Mouse (Mus musculus) heart, embryonic 12.5 days (tissue): ENCODE data around the gene Bex6. TPM values are rescaled to one million over a fixed set of nuclear protein-coding genes. Genes with fewer than 3 reads are reported as not detected.

Source experiments
- ATAC-seq: fragments of 200-750 bp; cut with Nextera tagmentation; 2 replicates; pipeline ENCODE4 v1.8.0; 2017; ENCODE audit warnings: moderate TSS enrichment, moderate library complexity; ENCODE audit not compliant: insufficient number of reproducible peaks, low FRiP score
- H3K27ac ChIP-seq: fragments of 300-500 bp; sonication (generic); 2 replicates; pipeline ENCODE4 v1.5.1; 2016; ENCODE audit warnings: mild to moderate bottlenecking, moderate library complexity; ENCODE audit not compliant: poor library complexity, severe bottlenecking
- H3K27me3 ChIP-seq: fragments of 300-500 bp; sonication (generic); replicated peaks from 2 replicates; pipeline ENCODE4 v1.6.1; 2016; ENCODE audit warnings: mild to moderate bottlenecking, moderate library complexity
- H3K36me3 ChIP-seq: fragments of 300-500 bp; sonication (generic); 2 replicates; pipeline ENCODE4 v1.6.1; 2016; ENCODE audit warnings: mild to moderate bottlenecking, moderate library complexity
- H3K4me1 ChIP-seq: fragments of 300-500 bp; sonication (generic); replicated peaks from 2 replicates; pipeline ENCODE4 v1.6.1; 2016; ENCODE audit warnings: mild to moderate bottlenecking
- H3K4me2 ChIP-seq: fragments of 300-500 bp; sonication (generic); 2 replicates; pipeline ENCODE4 v1.6.1; 2016; ENCODE audit warnings: mild to moderate bottlenecking, moderate library complexity
- H3K4me3 ChIP-seq: fragments of 300-500 bp; sonication (generic); 2 replicates; pipeline ENCODE4 v1.5.1; 2016; ENCODE audit warnings: mild to moderate bottlenecking
- H3K9ac ChIP-seq: fragments of 300-500 bp; sonication (generic); 2 replicates; pipeline ENCODE4 v1.6.1; 2016; ENCODE audit warnings: mild to moderate bottlenecking, moderate library complexity
- H3K9me3 ChIP-seq: fragments of 300-500 bp; sonication (generic); replicated peaks from 2 replicates; pipeline ENCODE4 v1.6.1; 2016; ENCODE audit warnings: mild to moderate bottlenecking, moderate library complexity
- whole genome bisulfite sequencing: fragments of 180-500 bp; shearing (Covaris S2); methylation state at CpG from one replicate; pipeline ENCODE4 v1.1.7; 2016; 5-methylcytosine and 5-hydroxymethylcytosine counted together
- polyA plus RNA-seq: library from polyadenylated mRNA; unstranded; fragments of >200 nt; fragmentation: Nextera tagmentation; extraction: Ambion mirVana; gene quantifications from 2 replicates; pipeline ENCODE4 v1.2.1, GENCODE M21; 2016

The Bex6 gene
- polyA plus RNA-seq = not detected in 2 replicates

GRCm38 (mm10) chr16:32179333-32179901 lies at the start of gene Bex6:
TSS of gene Bex6 (plus strand) at chr16:32179823.
- peaks cover 7% of the 10 kb centered on the region for H3K4me1 ChIP-seq
- no peaks in the 10 kb centered on the region for H3K36me3 ChIP-seq
- ATAC-seq = no peak
- no peaks in the 10 kb centered on the region for H3K27me3 ChIP-seq
- WGBS = 76% methylated on average over 6 of the region's 6 CpGs
- no peak within 1 kb of the TSS for H3K27ac ChIP-seq
- H3K4me3 ChIP-seq = no peak within 1 kb of the TSS
- no peak within 1 kb of the TSS for H3K9ac ChIP-seq
- peaks cover 3% of the 10 kb centered on the region; the same call in 1 of the 2 replicates for H3K9me3 ChIP-seq
- H3K4me2 ChIP-seq = no peak within 1 kb of the TSS

- WGBS = 54% methylated on average over 16 of the region's 16 CpGs
- H3K27me3 ChIP-seq = no peaks in the 10 kb centered on the region
- peak; percentile 67 for ATAC-seq
- H3K36me3 ChIP-seq = no peaks in the 10 kb centered on the region
- no peak overlapping the region for H3K27ac ChIP-seq
- peak overlapping the region; percentile 24 for H3K4me3 ChIP-seq
- H3K9me3 ChIP-seq = no peaks in the 10 kb centered on the region
- peak overlapping the region; percentile 56 for H3K4me2 ChIP-seq
- no peak overlapping the region for H3K9ac ChIP-seq
- no peaks in the 10 kb centered on the region for H3K4me1 ChIP-seq
Observed at GRCm38 (mm10) chr16:32130190-32130826, 49.3 kb upstream of the Bex6 start.

GRCm38 (mm10) chr16:32133148-32133547 lies 46.5 kb upstream of the Bex6 start:
- ATAC-seq = no peak

GRCm38 (mm10) chr16:32135842-32136357 lies 43.7 kb upstream of the Bex6 start:
- Histone ChIP-seq H3K9me3 (no peaks in the 10 kb centered on the region), H3K9ac (no peak overlapping the region), H3K27me3 (no peaks in the 10 kb centered on the region), H3K36me3 (no peaks in the 10 kb centered on the region), H3K27ac (no peak overlapping the region), H3K4me3 (no peak overlapping the region), H3K4me1 (no peaks in the 10 kb centered on the region), H3K4me2 (no peak overlapping the region)
- WGBS = 78% methylated on average over 7 of the region's 7 CpGs
- no peak for ATAC-seq

More at GRCm38 (mm10) chr16:32133148-32133547, 46.5 kb upstream of the Bex6 start:
- H3K4me2 ChIP-seq = no peak overlapping the region
- no peak overlapping the region for H3K27ac ChIP-seq
- H3K9ac ChIP-seq = no peak overlapping the region
- H3K27me3 ChIP-seq = no peaks in the 10 kb centered on the region
- H3K4me1 ChIP-seq = no peaks in the 10 kb centered on the region
- no peaks in the 10 kb centered on the region for H3K36me3 ChIP-seq
- H3K9me3 ChIP-seq = no peaks in the 10 kb centered on the region
- no peak overlapping the region for H3K4me3 ChIP-seq
- 79% methylated on average over 3 of the region's 3 CpGs for WGBS

- Histone ChIP-seq H3K36me3 (peaks cover 11% of the 10 kb centered on the region), H3K4me2 (no peak overlapping the region), H3K4me3 (no peak overlapping the region), H3K27me3 (no peaks in the 10 kb centered on the region), H3K4me1 (no peaks in the 10 kb centered on the region), H3K27ac (no peak overlapping the region), H3K9ac (no peak overlapping the region), H3K9me3 (peaks cover 11% of the 10 kb centered on the region)
- WGBS = 91% methylated on average over 1 of the region's 1 CpGs
- ATAC-seq = no peak
Observed at GRCm38 (mm10) chr16:32138954-32139353, 40.7 kb upstream of the Bex6 start.

- H3K4me1 ChIP-seq = no peaks in the 10 kb centered on the region
- 88% methylated on average over 15 of the region's 15 CpGs for whole genome bisulfite sequencing
- no peak overlapping the region for H3K4me3 ChIP-seq
- H3K27ac ChIP-seq = no peak overlapping the region
- no peak for ATAC-seq
- peaks cover 15% of the 10 kb centered on the region for H3K36me3 ChIP-seq
- H3K9me3 ChIP-seq = peaks cover 16% of the 10 kb centered on the region
- no peaks in the 10 kb centered on the region for H3K27me3 ChIP-seq
- no peak overlapping the region for H3K4me2 ChIP-seq
- H3K9ac ChIP-seq = no peak overlapping the region
Observed at GRCm38 (mm10) chr16:32143766-32144165, 35.9 kb upstream of the Bex6 start.

- Histone ChIP-seq H3K4me3 (no peak overlapping the region), H3K27ac (no peak overlapping the region), H3K4me1 (no peaks in the 10 kb centered on the region), H3K4me2 (no peak overlapping the region), H3K27me3 (no peaks in the 10 kb centered on the region), H3K9me3 (peaks cover 16% of the 10 kb centered on the region), H3K9ac (no peak overlapping the region), H3K36me3 (peaks cover 15% of the 10 kb centered on the region)
- ATAC-seq = no peak
- WGBS = 87% methylated on average over 17 of the region's 17 CpGs
Observed at GRCm38 (mm10) chr16:32144592-32144991, 35.0 kb upstream of the Bex6 start.

GRCm38 (mm10) chr16:32147589-32148207 lies 31.9 kb upstream of the Bex6 start:
- H3K27me3 ChIP-seq = no peaks in the 10 kb centered on the region
- H3K27ac ChIP-seq = no peak overlapping the region
- peak overlapping the region; percentile 53 for H3K4me2 ChIP-seq
- 0 out of 2 replicates have a peak overlapping the region, but pooled peaks have one; percentile 20 for H3K9ac ChIP-seq
- H3K9me3 ChIP-seq = peaks cover 16% of the 10 kb centered on the region
- no peaks in the 10 kb centered on the region for H3K4me1 ChIP-seq
- no peak for ATAC-seq
- no peak overlapping the region for H3K4me3 ChIP-seq
- peaks cover 15% of the 10 kb centered on the region for H3K36me3 ChIP-seq
- WGBS = 64% methylated on average over 12 of the region's 13 CpGs

- Histone ChIP-seq H3K9me3 (no peaks in the 10 kb centered on the region), H3K27me3 (no peaks in the 10 kb centered on the region), H3K9ac (no peak overlapping the region), H3K27ac (no peak overlapping the region), H3K4me2 (no peak overlapping the region), H3K36me3 (no peaks in the 10 kb centered on the region), H3K4me1 (0 out of 2 replicates have a peak, but pooled peaks cover 4% of the 10 kb centered on the region), H3K4me3 (no peak overlapping the region)
- 88% methylated on average over 1 of the region's 1 CpGs for WGBS
- ATAC-seq = no peak
Observed at GRCm38 (mm10) chr16:32153976-32154375, 25.6 kb upstream of the Bex6 start.

GRCm38 (mm10) chr16:32154437-32154836 lies 25.2 kb upstream of the Bex6 start:
- Histone ChIP-seq H3K4me2 (no peak overlapping the region), H3K36me3 (no peaks in the 10 kb centered on the region), H3K4me1 (0 out of 2 replicates have a peak, but pooled peaks cover 4% of the 10 kb centered on the region), H3K9ac (no peak overlapping the region), H3K27me3 (no peaks in the 10 kb centered on the region), H3K27ac (no peak overlapping the region), H3K4me3 (no peak overlapping the region), H3K9me3 (no peaks in the 10 kb centered on the region)
- 51% methylated on average over 13 of the region's 13 CpGs for WGBS
- ATAC-seq = no peak

- no peaks in the 10 kb centered on the region for H3K36me3 ChIP-seq
- 26% methylated on average over 3 of the region's 3 CpGs for WGBS
- H3K4me2 ChIP-seq = no peak overlapping the region
- no peak for ATAC-seq
- 0 out of 2 replicates have a peak, but pooled peaks cover 4% of the 10 kb centered on the region for H3K4me1 ChIP-seq
- H3K27ac ChIP-seq = no peak overlapping the region
- H3K4me3 ChIP-seq = no peak overlapping the region
- H3K9me3 ChIP-seq = no peaks in the 10 kb centered on the region
- no peak overlapping the region for H3K9ac ChIP-seq
- H3K27me3 ChIP-seq = no peaks in the 10 kb centered on the region
Observed at GRCm38 (mm10) chr16:32156719-32157118, 22.9 kb upstream of the Bex6 start.
